Mouse (Mus musculus) hindbrain, embryonic 12.5 days (tissue): ENCODE data around the gene Tmem80. TPM values are rescaled to one million over a fixed set of nuclear protein-coding genes. Genes with fewer than 3 reads are reported as not detected.
A peak's percentile ranks its signal among the peaks of the same experiment; 100 is the strongest.

ENCODE experiments used
- ATAC-seq: fragments of 200-750 bp; cut with Nextera tagmentation; 2 replicates; pipeline ENCODE4 v1.8.0; 2017; ENCODE audit warnings: moderate TSS enrichment; ENCODE audit not compliant: low FRiP score
- H3K27ac ChIP-seq: fragments of 300-500 bp; sonication (generic); 2 replicates; pipeline ENCODE4 v1.5.1; 2016; ENCODE audit warnings: mild to moderate bottlenecking
- H3K27me3 ChIP-seq: fragments of 300-500 bp; sonication (generic); 2 replicates; pipeline ENCODE4 v1.6.1; 2016; ENCODE audit warnings: mild to moderate bottlenecking
- H3K36me3 ChIP-seq: fragments of 300-500 bp; sonication (generic); 2 replicates; pipeline ENCODE4 v1.6.1; 2016; ENCODE audit warnings: mild to moderate bottlenecking
- H3K4me1 ChIP-seq: fragments of 300-500 bp; sonication (generic); 2 replicates; pipeline ENCODE4 v1.6.1; 2016
- H3K4me2 ChIP-seq: fragments of 300-500 bp; sonication (generic); replicated peaks from 2 replicates; pipeline ENCODE4 v1.6.1; 2016; ENCODE audit warnings: mild to moderate bottlenecking
- H3K4me3 ChIP-seq: fragments of 300-500 bp; sonication (generic); 2 replicates; pipeline ENCODE4 v1.5.1; 2016; ENCODE audit warnings: mild to moderate bottlenecking
- H3K9ac ChIP-seq: fragments of 300-500 bp; sonication (generic); 2 replicates; pipeline ENCODE4 v1.6.1; 2016; ENCODE audit warnings: mild to moderate bottlenecking, moderate library complexity
- H3K9me3 ChIP-seq: fragments of 300-500 bp; sonication (generic); replicated peaks from 2 replicates; pipeline ENCODE4 v1.6.1; 2016; ENCODE audit warnings: mild to moderate bottlenecking
- WGBS: fragments of 180-500 bp; shearing (Covaris S2); methylation state at CpG from one replicate; pipeline ENCODE4 v1.1.7; 2016; 5-methylcytosine and 5-hydroxymethylcytosine counted together
- polyA plus RNA-seq: library from polyadenylated mRNA; unstranded; fragments of >200 nt; fragmentation: Nextera tagmentation; extraction: Ambion mirVana; gene quantifications from 2 replicates; pipeline ENCODE4 v1.2.1, GENCODE M21; 2016

The Tmem80 gene
- polyA plus RNA-seq, 1 experiment from 2014 or later, result 66.9 TPM

DNA sequence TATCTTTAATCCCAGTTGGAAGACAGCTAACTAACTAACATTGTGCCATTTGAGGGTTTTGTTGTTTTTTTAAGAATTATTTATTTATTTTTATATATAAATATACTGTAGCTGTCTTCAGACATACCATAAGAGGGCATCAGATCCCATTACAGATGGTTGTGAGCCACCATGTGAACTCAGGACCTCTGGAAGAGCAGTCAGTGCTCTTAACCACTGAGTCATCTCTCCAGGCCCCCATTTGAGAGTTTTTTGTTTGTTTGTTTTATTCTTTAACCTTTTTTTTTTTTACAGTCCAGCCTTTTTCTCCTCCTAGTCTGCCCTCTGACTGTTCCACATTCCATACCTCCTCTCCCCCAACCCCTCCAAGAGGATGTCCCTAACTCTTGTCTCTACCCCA is 3.2 kb downstream of the Tmem80 start:
- no peak for ATAC-seq
- Histone ChIP-seq H3K27me3 (no peaks in the 10 kb centered on the region), H3K4me1 (peaks cover 23% of the 10 kb centered on the region)

GRCm38 (mm10) chr7:141331990-141332389 is 4.5 kb downstream of the Tmem80 start:
- Histone ChIP-seq H3K27me3 (no peaks in the 10 kb centered on the region), H3K36me3 (peaks cover 29% of the 10 kb centered on the region), H3K4me3 (no peak overlapping the region), H3K4me2 (no peak overlapping the region), H3K4me1 (peaks cover 10% of the 10 kb centered on the region), H3K27ac (no peak overlapping the region), H3K9me3 (no peaks in the 10 kb centered on the region), H3K9ac (no peak overlapping the region)
- WGBS, result 87% methylated on average over 6 of the region's 6 CpGs
- no peak for ATAC-seq

More for the DNA sequence above, 3.2 kb downstream of the Tmem80 start:
- Histone ChIP-seq H3K9ac (no peak overlapping the region), H3K9me3 (no peaks in the 10 kb centered on the region), H3K4me2 (no peak overlapping the region), H3K27ac (no peak overlapping the region), H3K4me3 (no peak overlapping the region), H3K36me3 (peaks cover 26% of the 10 kb centered on the region)

DNA sequence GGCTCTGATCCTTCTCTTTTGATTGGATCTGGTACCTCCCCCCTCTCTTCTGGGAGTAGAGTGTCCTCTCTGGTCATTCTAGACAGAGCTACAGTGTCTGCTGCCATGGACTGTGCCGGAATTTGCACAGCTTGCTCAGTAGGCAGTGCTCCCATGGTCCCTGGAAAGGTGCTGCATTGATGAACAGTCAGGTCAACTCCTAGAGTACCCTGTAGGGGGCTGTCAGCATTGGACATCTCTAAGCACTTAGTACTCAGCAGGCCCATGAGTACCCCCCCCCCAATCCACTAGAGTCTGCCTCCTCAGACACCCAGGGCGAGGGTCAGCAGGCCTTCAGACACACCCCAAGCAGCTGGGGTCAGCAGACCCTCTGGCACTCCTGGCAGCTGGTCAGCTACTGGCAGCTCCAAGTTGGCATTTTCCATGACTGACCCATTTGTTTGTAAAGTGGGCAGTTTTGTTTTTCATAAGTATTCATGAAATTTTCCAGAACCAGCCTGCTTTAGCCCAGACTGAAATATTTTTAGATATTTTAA is 7.6 kb downstream of the Tmem80 start:
- no peaks in the 10 kb centered on the region for H3K9me3 ChIP-seq
- H3K4me3 ChIP-seq, result no peak overlapping the region
- peaks cover 29% of the 10 kb centered on the region for H3K36me3 ChIP-seq
- ATAC-seq, result no peak
- no peak overlapping the region for H3K27ac ChIP-seq
- H3K4me2 ChIP-seq, result no peak overlapping the region
- H3K9ac ChIP-seq, result no peak overlapping the region
- peaks cover 8% of the 10 kb centered on the region for H3K4me1 ChIP-seq
- 75% methylated on average over 2 of the region's 2 CpGs for WGBS
- H3K27me3 ChIP-seq, result peaks cover 26% of the 10 kb centered on the region

DNA sequence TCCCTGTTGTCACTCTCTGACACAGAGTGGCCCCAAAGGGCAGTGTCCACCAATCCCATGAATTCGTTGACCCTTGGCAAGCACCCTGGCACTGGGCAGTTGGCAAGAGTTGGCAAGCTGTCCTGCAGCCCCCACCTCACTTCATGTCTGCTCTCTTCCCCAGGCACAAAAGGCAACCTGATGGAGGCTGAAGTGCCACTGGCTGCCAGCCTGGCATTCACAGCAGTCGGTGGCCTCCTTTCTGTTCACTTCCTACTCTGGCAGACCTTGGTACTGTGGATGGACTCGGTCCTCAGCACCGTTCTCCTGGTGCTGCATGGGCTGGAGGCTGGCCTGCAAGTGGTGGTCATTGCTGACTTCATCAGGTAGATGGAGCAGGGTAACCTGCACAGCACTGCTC is 8.1 kb downstream of the Tmem80 start:
- no peak for ATAC-seq
- peaks cover 29% of the 10 kb centered on the region for H3K27me3 ChIP-seq
- H3K4me2 ChIP-seq, result no peak overlapping the region
- H3K9me3 ChIP-seq, result no peaks in the 10 kb centered on the region
- WGBS, result 93% methylated on average over 4 of the region's 4 CpGs
- H3K27ac ChIP-seq, result no peak overlapping the region
- H3K4me1 ChIP-seq, result peaks cover 8% of the 10 kb centered on the region
- H3K36me3 ChIP-seq, result peaks cover 29% of the 10 kb centered on the region
- no peak overlapping the region for H3K4me3 ChIP-seq
- H3K9ac ChIP-seq, result no peak overlapping the region

DNA sequence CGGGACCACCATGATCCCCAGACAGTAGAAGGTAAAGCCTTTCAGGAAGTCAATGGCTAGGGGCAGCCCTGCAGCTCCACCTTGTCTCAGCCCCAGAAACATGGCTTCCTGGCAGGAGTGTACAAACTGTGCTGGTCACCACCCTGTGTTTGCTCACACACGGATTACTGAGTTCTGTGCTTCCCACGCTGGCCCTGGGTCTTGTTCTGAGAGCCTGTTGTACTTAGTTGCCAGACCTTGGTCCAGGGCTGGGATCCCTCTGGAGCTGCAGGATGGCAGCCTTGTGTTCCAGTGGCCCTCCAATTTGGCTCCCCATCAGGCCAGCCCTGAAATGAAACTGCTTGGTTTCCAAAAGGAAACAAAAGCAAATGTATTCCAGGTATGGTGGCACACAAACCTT is 8.8 kb downstream of the Tmem80 start:
- H3K27ac ChIP-seq, result no peak overlapping the region
- H3K9me3 ChIP-seq, result no peaks in the 10 kb centered on the region
- peaks cover 29% of the 10 kb centered on the region for H3K36me3 ChIP-seq
- H3K9ac ChIP-seq, result no peak overlapping the region
- no peak overlapping the region for H3K4me3 ChIP-seq
- H3K27me3 ChIP-seq, result peaks cover 29% of the 10 kb centered on the region
- 84% methylated on average over 3 of the region's 3 CpGs for WGBS
- no peak for ATAC-seq
- no peak overlapping the region for H3K4me2 ChIP-seq
- H3K4me1 ChIP-seq, result peaks cover 8% of the 10 kb centered on the region

DNA sequence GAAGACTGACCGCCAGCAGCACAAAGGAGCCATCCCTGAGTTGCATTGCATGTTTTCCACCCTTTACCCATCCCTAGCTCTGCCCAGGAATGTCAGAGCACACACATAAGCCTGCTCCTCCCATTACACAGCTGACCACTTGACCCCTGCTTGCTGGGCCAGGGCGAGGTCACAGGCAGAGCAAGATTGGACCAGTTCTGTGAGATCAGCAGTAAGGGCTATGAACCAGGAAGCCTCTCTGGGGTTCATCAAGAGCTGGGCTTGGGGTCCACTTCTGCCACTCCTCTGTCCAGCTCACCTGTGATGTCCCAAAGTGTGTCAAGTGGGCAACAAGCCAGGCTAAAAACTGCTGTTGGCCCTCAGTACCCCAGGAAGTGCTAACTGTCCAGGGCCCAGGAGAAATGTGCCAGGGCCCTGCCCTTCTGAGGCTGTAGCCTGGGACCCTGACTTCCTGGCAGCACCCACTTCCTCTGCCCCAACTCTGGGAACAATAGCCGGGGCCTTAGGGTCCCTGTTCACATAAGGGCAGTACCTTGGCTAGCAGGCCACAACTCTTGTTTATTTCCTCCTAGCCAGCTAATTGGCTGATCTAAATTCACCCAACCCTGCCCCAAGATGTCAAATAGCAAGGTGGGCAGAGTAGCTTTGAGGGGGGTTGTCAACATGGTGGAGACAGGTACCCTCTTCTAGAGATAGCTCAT is 10.3 kb downstream of the Tmem80 start:
- Histone ChIP-seq H3K9me3 (no peaks in the 10 kb centered on the region), H3K4me2 (no peak overlapping the region), H3K36me3 (peaks cover 20% of the 10 kb centered on the region), H3K9ac (peak overlapping the region; percentile 29; the same call in 1 of the 2 replicates), H3K27me3 (peaks cover 29% of the 10 kb centered on the region), H3K4me3 (no peak overlapping the region), H3K4me1 (peaks cover 8% of the 10 kb centered on the region), H3K27ac (no peak overlapping the region)
- ATAC-seq, result no peak
- 76% methylated on average over 3 of the region's 3 CpGs for WGBS

DNA sequence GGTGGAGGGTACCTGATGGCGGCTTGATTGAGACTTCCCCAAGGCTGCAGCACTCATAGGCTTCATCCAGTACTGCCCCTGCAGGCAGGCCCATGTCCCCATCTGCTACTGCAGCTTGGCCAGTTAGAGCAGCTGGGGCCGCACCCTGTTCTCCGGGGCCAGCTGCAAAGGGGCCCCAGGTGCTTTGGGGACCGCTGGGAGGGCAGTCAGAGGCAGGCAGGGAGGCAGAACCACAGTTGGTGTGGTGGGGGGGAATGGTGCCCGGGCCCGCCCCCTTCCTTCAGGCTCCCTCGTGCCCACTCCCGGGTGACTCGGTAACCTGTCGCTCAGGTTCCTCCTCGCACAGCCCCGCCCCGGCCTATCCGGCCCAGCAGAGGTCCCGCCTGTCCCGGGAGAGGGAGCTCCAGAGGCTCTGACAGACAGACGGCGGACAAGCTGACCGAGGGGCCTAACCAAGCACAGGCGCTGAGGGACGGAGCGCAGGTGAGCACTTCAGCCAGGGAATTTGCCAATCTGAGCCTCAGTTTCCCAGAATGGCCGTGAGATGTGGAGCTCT is 11.1 kb downstream of the Tmem80 start, which contains the start of gene Eps8l2:
Gene Eps8l2, plus strand, starts transcription at position 305 of the 556 bp plus-strand sequence.
- Histone ChIP-seq H3K4me3 (peak within 1 kb of the TSS; percentile 8; the same call in 1 of the 2 replicates), H3K36me3 (0 out of 2 replicates have a peak, but pooled peaks cover 12% of the 10 kb centered on the region), H3K9me3 (no peaks in the 10 kb centered on the region), H3K4me2 (peak within 1 kb of the TSS; percentile 49), H3K27ac (no peak within 1 kb of the TSS), H3K27me3 (peaks cover 29% of the 10 kb centered on the region), H3K9ac (peak within 1 kb of the TSS; percentile 29; the same call in 1 of the 2 replicates), H3K4me1 (peaks cover 8% of the 10 kb centered on the region)
- peak; percentile 65 for ATAC-seq
- 3% methylated on average over 23 of the region's 23 CpGs for WGBS

GRCm38 (mm10) chr7:141339215-141339920 is 11.8 kb downstream of the Tmem80 start:
- H3K4me1 ChIP-seq, result peaks cover 8% of the 10 kb centered on the region
- no peak overlapping the region for H3K27ac ChIP-seq
- no peak for ATAC-seq
- 42% methylated on average over 20 of the region's 20 CpGs for WGBS
- peaks cover 29% of the 10 kb centered on the region for H3K27me3 ChIP-seq
- peak overlapping the region; percentile 49 for H3K4me2 ChIP-seq
- H3K9ac ChIP-seq, result peak overlapping the region; percentile 29; the same call in 1 of the 2 replicates
- H3K4me3 ChIP-seq, result 0 out of 2 replicates have a peak overlapping the region, but pooled peaks have one; percentile 8
- no peaks in the 10 kb centered on the region for H3K9me3 ChIP-seq
- 0 out of 2 replicates have a peak, but pooled peaks cover 6% of the 10 kb centered on the region for H3K36me3 ChIP-seq

GRCm38 (mm10) chr7:141340023-141340422 is 12.5 kb downstream of the Tmem80 start:
- 84% methylated on average over 7 of the region's 7 CpGs for WGBS
- H3K36me3 ChIP-seq, result 0 out of 2 replicates have a peak, but pooled peaks cover 5% of the 10 kb centered on the region
- H3K27ac ChIP-seq, result no peak overlapping the region
- H3K4me2 ChIP-seq, result no peak overlapping the region
- H3K9me3 ChIP-seq, result no peaks in the 10 kb centered on the region
- peaks cover 29% of the 10 kb centered on the region for H3K27me3 ChIP-seq
- no peak for ATAC-seq
- no peak overlapping the region for H3K4me3 ChIP-seq
- H3K4me1 ChIP-seq, result peaks cover 8% of the 10 kb centered on the region
- no peak overlapping the region for H3K9ac ChIP-seq

GRCm38 (mm10) chr7:141340476-141340875 is 12.9 kb downstream of the Tmem80 start:
- WGBS, result 84% methylated on average over 6 of the region's 6 CpGs
- no peak for ATAC-seq
- Histone ChIP-seq H3K27me3 (peaks cover 29% of the 10 kb centered on the region), H3K9ac (no peak overlapping the region), H3K9me3 (no peaks in the 10 kb centered on the region), H3K36me3 (0 out of 2 replicates have a peak, but pooled peaks cover 5% of the 10 kb centered on the region), H3K4me1 (peaks cover 8% of the 10 kb centered on the region), H3K4me2 (no peak overlapping the region), H3K4me3 (no peak overlapping the region), H3K27ac (no peak overlapping the region)

DNA sequence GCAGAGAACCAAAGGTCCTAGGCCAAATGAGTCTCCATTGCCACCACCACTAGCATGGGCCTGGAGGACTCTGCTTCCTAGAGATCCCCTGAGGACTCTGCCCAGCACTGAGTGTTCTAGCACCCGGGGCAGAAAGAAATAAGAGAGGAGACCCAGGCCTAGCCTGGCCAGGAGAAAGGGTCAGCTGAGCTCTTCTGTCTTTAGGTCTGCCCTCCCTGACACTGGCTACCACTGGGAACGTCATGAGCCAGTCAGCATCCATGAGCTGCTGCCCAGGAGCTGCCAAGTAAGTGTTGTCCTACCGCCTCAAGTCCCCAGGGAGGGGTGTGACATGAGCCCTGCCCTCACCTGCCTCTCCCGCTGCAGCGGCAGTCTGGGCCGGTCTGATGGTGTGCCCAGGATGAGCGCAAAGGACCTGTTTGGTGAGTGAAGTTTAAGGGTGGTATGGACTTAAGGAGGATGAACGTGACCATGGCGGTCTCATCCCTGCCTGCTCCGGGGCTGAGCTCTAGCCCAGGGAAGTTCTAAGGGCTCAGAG is 14.2 kb downstream of the Tmem80 start:
- Histone ChIP-seq H3K9ac (no peak overlapping the region), H3K4me1 (peaks cover 8% of the 10 kb centered on the region), H3K4me3 (no peak overlapping the region), H3K27me3 (peaks cover 29% of the 10 kb centered on the region), H3K9me3 (no peaks in the 10 kb centered on the region), H3K4me2 (no peak overlapping the region), H3K27ac (no peak overlapping the region), H3K36me3 (no peaks in the 10 kb centered on the region)
- WGBS, result 79% methylated on average over 10 of the region's 10 CpGs
- ATAC-seq, result no peak

DNA sequence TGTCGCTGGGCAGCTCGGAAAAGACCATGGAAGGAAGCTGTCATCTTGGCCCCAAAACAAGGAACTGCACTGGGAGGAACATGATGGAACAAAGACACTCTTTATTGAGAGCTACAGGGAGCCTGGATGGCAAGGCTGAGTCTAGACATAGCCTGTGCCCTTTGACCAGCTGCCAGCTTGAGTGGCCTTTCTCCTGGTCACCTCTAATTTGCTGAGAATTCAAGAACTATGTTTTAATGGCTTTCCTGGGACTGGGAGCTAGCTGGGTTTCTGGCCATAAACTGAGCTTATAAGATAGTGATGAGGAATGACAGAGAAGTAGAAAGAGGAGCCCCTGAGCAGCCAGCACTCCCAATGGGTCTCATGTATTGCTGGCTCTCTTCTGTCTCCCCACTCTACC is 15.7 kb downstream of the Tmem80 start:
- ATAC-seq, result no peak
- WGBS, result 49% methylated on average over 2 of the region's 2 CpGs

More for the DNA sequence above, 15.7 kb downstream of the Tmem80 start:
- Histone ChIP-seq H3K9ac (no peak overlapping the region), H3K9me3 (no peaks in the 10 kb centered on the region), H3K27me3 (peaks cover 20% of the 10 kb centered on the region), H3K4me3 (no peak overlapping the region), H3K36me3 (no peaks in the 10 kb centered on the region), H3K27ac (no peak overlapping the region), H3K4me1 (peaks cover 8% of the 10 kb centered on the region), H3K4me2 (no peak overlapping the region)
